Mouse (Mus musculus): Measurements from ENCODE around the gene Cd2bp2. TPM values are rescaled to one million over a fixed set of nuclear protein-coding genes. Genes with fewer than 3 reads are reported as not detected.
A peak's percentile ranks its signal among the peaks of the same experiment; 100 is the strongest.

The Cd2bp2 gene
- polyA plus RNA-seq, 1 experiment from 2014 or later = 91.5 TPM

GRCm38 (mm10) chr7:127207374-127208294 lies 11.8 kb upstream of the Cd2bp2 start:
- H3K27me3 ChIP-seq = no peaks in the 10 kb centered on the region

GRCm38 (mm10) chr7:127206606-127207005 lies 10.8 kb upstream of the Cd2bp2 start:
- no peaks in the 10 kb centered on the region for H3K9me3 ChIP-seq
- WGBS = 49% methylated on average over 2 of the region's 2 CpGs
- peaks cover 24% of the 10 kb centered on the region for H3K36me3 ChIP-seq
- H3K9ac ChIP-seq (replicated peaks) = peak overlapping the region; percentile 90
- peaks cover 44% of the 10 kb centered on the region for H3K4me1 ChIP-seq
- no peak for ATAC-seq (replicated peaks)
- H3K4me2 ChIP-seq (replicated peaks) = peak overlapping the region; percentile 96
- no peak overlapping the region for H3K27ac ChIP-seq (replicated peaks)
- no peaks in the 10 kb centered on the region for H3K27me3 ChIP-seq
- peak overlapping the region; percentile 97 for H3K4me3 ChIP-seq

More at GRCm38 (mm10) chr7:127207374-127208294, 11.8 kb upstream of the Cd2bp2 start:
- WGBS = under 1% methylated on average over 47 of the region's 53 CpGs
- Histone ChIP-seq H3K4me1 (peaks cover 44% of the 10 kb centered on the region), H3K9ac (replicated peaks) (peak overlapping the region; percentile 90), H3K9me3 (no peaks in the 10 kb centered on the region), H3K36me3 (peaks cover 16% of the 10 kb centered on the region), H3K4me3 (peak overlapping the region; percentile 97), H3K4me2 (replicated peaks) (peak overlapping the region; percentile 96), H3K27ac (replicated peaks) (peak overlapping the region; percentile 73)
- no peak for ATAC-seq (replicated peaks)

GRCm38 (mm10) chr7:127196484-127196883 lies 634 bp upstream of the Cd2bp2 start:
- H3K27me3 ChIP-seq = no peaks in the 10 kb centered on the region
- H3K4me3 ChIP-seq = peak overlapping the region; percentile 63
- no peaks in the 10 kb centered on the region for H3K9me3 ChIP-seq
- WGBS = 61% methylated on average over 11 of the region's 11 CpGs
- peaks cover 23% of the 10 kb centered on the region for H3K4me1 ChIP-seq
- peak overlapping the region; percentile 73 for H3K9ac ChIP-seq (replicated peaks)
- peak overlapping the region; percentile 83 for H3K4me2 ChIP-seq (replicated peaks)
- peak overlapping the region; percentile 83 for H3K27ac ChIP-seq (replicated peaks)
- H3K36me3 ChIP-seq = peaks cover 72% of the 10 kb centered on the region
- 0 out of 2 replicates have a peak, but pooled peaks have one; percentile 1 for ATAC-seq (replicated peaks)

GRCm38 (mm10) chr7:127194633-127195029 lies 1.2 kb downstream of the Cd2bp2 start:
- ATAC-seq (replicated peaks) = no peak
- Histone ChIP-seq H3K27me3 (no peaks in the 10 kb centered on the region), H3K27ac (replicated peaks) (no peak overlapping the region), H3K4me3 (peak overlapping the region; percentile 63), H3K36me3 (peaks cover 54% of the 10 kb centered on the region), H3K9me3 (no peaks in the 10 kb centered on the region), H3K4me2 (replicated peaks) (peak overlapping the region; percentile 83), H3K4me1 (peaks cover 23% of the 10 kb centered on the region), H3K9ac (replicated peaks) (peak overlapping the region; percentile 66; the same call in 1 of the 2 replicates)
- WGBS = 79% methylated on average over 7 of the region's 7 CpGs

DNA sequence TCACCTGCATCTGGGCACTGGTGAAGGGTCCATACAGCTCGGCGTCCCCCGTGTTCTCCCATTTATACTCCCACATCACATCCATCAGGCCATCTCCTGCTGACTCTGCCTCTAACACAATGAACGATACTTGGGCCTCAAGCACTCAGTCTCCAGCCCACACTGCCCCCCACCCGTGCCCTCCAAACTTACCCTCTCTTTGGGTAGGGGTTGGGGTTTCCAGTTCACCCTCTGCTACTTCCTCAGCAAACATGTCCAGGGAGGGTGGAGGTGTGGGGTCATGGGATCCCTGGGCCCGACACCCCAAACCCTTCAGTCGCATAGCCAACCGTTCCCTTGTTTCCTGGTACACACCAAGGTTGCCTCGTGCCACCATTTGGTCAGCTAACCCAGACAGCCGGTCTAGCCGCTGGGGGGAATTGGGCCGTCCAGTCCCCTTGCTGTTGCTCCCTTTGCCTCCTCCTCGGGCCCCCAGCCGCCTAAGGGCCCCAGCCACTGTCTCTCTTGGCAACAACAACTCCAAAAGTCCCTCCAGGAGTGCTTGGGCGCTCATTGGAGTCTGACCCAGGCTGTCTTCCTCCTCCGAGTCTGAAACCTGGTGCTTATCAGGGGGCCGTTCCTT lies 1.7 kb downstream of the Cd2bp2 start:
- Histone ChIP-seq H3K9me3 (no peaks in the 10 kb centered on the region), H3K9ac (replicated peaks) (0 out of 2 replicates have a peak overlapping the region, but pooled peaks have one; percentile 66), H3K4me3 (peak overlapping the region; percentile 63; the same call in 1 of the 2 replicates), H3K4me1 (peaks cover 23% of the 10 kb centered on the region), H3K36me3 (peaks cover 49% of the 10 kb centered on the region), H3K27ac (replicated peaks) (no peak overlapping the region), H3K4me2 (replicated peaks) (peak overlapping the region; percentile 83), H3K27me3 (no peaks in the 10 kb centered on the region)
- WGBS = 97% methylated on average over 17 of the region's 17 CpGs
- ATAC-seq (replicated peaks) = no peak

GRCm38 (mm10) chr7:127192989-127193388 lies 2.9 kb downstream of the Cd2bp2 start:
- Histone ChIP-seq H3K4me1 (peaks cover 23% of the 10 kb centered on the region), H3K27me3 (no peaks in the 10 kb centered on the region), H3K4me2 (replicated peaks) (no peak overlapping the region), H3K4me3 (no peak overlapping the region), H3K27ac (replicated peaks) (no peak overlapping the region), H3K36me3 (peaks cover 38% of the 10 kb centered on the region), H3K9ac (replicated peaks) (no peak overlapping the region), H3K9me3 (no peaks in the 10 kb centered on the region)
- 90% methylated on average over 5 of the region's 5 CpGs for WGBS
- ATAC-seq (replicated peaks) = no peak

- H3K9me3 ChIP-seq = no peaks in the 10 kb centered on the region
- 85% methylated on average over 6 of the region's 6 CpGs for whole genome bisulfite sequencing
- no peak overlapping the region for H3K27ac ChIP-seq (replicated peaks)
- no peak for ATAC-seq (replicated peaks)
- peaks cover 15% of the 10 kb centered on the region for H3K4me1 ChIP-seq
- peaks cover 29% of the 10 kb centered on the region for H3K36me3 ChIP-seq
- H3K27me3 ChIP-seq = no peaks in the 10 kb centered on the region
- H3K4me2 ChIP-seq (replicated peaks) = no peak overlapping the region
- H3K4me3 ChIP-seq = no peak overlapping the region
- no peak overlapping the region for H3K9ac ChIP-seq (replicated peaks)
Observed at GRCm38 (mm10) chr7:127190672-127191071, 5.2 kb downstream of the Cd2bp2 start.

DNA sequence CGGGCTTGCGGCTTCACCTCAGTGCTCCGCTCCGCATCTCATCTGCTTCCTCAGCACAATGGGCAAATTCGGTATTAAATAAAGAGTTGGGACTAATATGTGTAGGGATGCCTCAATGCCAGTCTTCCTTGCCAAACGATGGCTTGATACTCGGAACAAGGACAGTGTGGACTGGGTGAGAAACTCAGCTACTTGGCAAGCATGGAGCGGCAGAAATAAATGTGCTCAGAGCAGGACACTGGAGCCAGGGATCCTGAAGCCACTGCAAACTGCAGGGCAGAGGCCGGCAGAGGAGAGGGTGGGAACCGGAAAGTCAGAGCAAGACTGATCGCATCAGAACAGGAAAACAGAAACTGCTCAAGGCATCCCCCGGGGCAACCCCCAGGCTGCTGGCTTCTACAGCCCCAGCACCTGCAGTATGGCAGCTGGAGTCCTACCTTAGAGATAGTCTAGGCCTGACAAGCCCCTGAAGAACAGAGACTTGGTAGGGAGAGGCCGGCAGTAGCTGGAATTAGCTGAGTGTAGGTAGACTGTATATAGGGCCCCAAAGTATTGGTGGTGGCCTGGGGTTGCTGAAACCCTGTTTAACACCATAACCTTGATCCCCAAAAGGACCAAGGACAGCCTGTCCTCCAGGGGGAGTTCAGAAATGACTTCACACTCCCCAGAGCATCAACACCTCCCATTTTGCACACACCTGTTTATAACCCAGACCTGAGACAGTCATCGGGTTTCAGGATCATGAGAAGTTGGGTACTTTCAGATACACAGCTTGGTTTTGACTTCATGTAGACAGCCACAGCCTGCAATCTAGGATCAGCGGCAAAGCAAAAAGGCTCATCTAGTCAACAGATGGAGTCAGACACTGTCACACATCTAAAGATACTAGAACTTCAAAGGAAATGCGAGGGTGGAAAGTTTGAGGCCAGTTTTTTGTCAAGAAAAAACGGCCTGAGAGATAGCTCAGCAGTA lies 7.3 kb downstream of the Cd2bp2 start:
- Histone ChIP-seq H3K27ac (replicated peaks) (no peak overlapping the region), H3K4me1 (no peaks in the 10 kb centered on the region), H3K36me3 (peaks cover 20% of the 10 kb centered on the region), H3K27me3 (no peaks in the 10 kb centered on the region), H3K4me3 (no peak overlapping the region), H3K9me3 (no peaks in the 10 kb centered on the region), H3K4me2 (replicated peaks) (no peak overlapping the region), H3K9ac (replicated peaks) (no peak overlapping the region)
- WGBS = 86% methylated on average over 17 of the region's 17 CpGs
- ATAC-seq (replicated peaks) = no peak

DNA sequence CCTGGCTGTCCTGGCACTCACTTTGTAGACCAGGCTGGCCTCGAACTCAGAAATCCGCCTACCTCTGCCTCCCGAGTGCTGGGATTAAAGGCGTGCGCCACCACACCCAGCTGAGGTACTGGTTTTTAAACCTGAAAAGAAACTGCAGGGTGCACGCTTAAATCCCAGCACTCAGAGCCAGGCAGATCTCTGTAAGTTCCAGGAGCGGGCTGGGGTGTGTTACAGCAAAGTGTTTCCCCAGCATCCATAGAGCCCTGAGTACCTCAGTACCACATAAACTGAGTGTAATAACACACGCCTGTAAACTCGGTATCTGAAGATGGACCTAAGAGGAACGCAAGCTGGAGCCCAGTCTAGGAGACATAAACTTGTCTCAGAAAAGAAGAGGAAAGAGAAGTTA lies 8.5 kb downstream of the Cd2bp2 start:
- H3K9me3 ChIP-seq = no peaks in the 10 kb centered on the region
- H3K27me3 ChIP-seq = no peaks in the 10 kb centered on the region
- H3K4me1 ChIP-seq = no peaks in the 10 kb centered on the region
- no peak overlapping the region for H3K9ac ChIP-seq (replicated peaks)
- WGBS = 73% methylated on average over 10 of the region's 10 CpGs
- no peak overlapping the region for H3K4me2 ChIP-seq (replicated peaks)
- no peak overlapping the region for H3K27ac ChIP-seq (replicated peaks)
- H3K36me3 ChIP-seq = peaks cover 9% of the 10 kb centered on the region
- ATAC-seq (replicated peaks) = no peak
- H3K4me3 ChIP-seq = no peak overlapping the region

- H3K4me1 ChIP-seq = no peaks in the 10 kb centered on the region
- H3K4me2 ChIP-seq (replicated peaks) = no peak overlapping the region
- no peak overlapping the region for H3K4me3 ChIP-seq
- H3K36me3 ChIP-seq = no peaks in the 10 kb centered on the region
- H3K9me3 ChIP-seq = no peaks in the 10 kb centered on the region
- H3K27ac ChIP-seq (replicated peaks) = no peak overlapping the region
- no peak for ATAC-seq (replicated peaks)
- no peaks in the 10 kb centered on the region for H3K27me3 ChIP-seq
- H3K9ac ChIP-seq (replicated peaks) = no peak overlapping the region
- WGBS = 63% methylated on average over 3 of the region's 3 CpGs
Observed at GRCm38 (mm10) chr7:127185601-127186000, 10.2 kb downstream of the Cd2bp2 start.

- ATAC-seq (replicated peaks) = no peak
- no peak overlapping the region for H3K27ac ChIP-seq (replicated peaks)
- 33% methylated on average over 1 of the region's 1 CpGs for WGBS
- H3K9ac ChIP-seq (replicated peaks) = no peak overlapping the region
- H3K4me2 ChIP-seq (replicated peaks) = no peak overlapping the region
- no peaks in the 10 kb centered on the region for H3K27me3 ChIP-seq
- H3K36me3 ChIP-seq = no peaks in the 10 kb centered on the region
- H3K9me3 ChIP-seq = no peaks in the 10 kb centered on the region
- no peaks in the 10 kb centered on the region for H3K4me1 ChIP-seq
- no peak overlapping the region for H3K4me3 ChIP-seq
Observed at GRCm38 (mm10) chr7:127184720-127185119, 11.1 kb downstream of the Cd2bp2 start.

Data from forebrain, embryonic 15.5 days (tissue).